Mouse (Mus musculus) gastrocnemius, adult 2 months (tissue): ENCODE results near the gene Zfy2. TPM values are rescaled to one million over a fixed set of nuclear protein-coding genes. Genes with fewer than 3 reads are reported as not detected.

Experiments used
- DNase-seq: peaks from one replicate; pipeline ENCODE4 v3.0.0; 2022
- H3K27ac ChIP-seq: fragments of 200-600 bp; 2 replicates; pipeline ENCODE4 v1.8.1; 2022; ENCODE audit warnings: mild to moderate bottlenecking
- H3K4me3 ChIP-seq: fragments of 200-600 bp; 2 replicates; pipeline ENCODE4 v1.8.1; 2022; ENCODE audit warnings: mild to moderate bottlenecking, moderate library complexity
- CTCF ChIP-seq: fragments of 200-600 bp; IDR thresholded peaks from 2 replicates; pipeline ENCODE4 v1.8.1; 2022; ENCODE audit warnings: antibody characterized with exemption, mild to moderate bottlenecking, moderate library complexity
- intact Hi-C: fragments of 180-260 bp; cut with DNase I; formaldehyde crosslinking; loops from one replicate; pipeline ENCODE4 v1.15.1; 2025
- long read RNA-seq, 2 experiments: library from polyadenylated mRNA; stranded (forward); transcript quantifications; one replicate each; pipeline ENCODE4 v2.0.0; 2021
- total RNA-seq, 2 experiments: library from RNA; stranded (reverse); gene quantifications; 2 replicates each; pipeline ENCODE4 v1.2.3; 2021

The Zfy2 gene
- not detected for total RNA-seq
- long read RNA-seq, experiment 1, result 0 reads
- long read RNA-seq, experiment 2, result 0 reads

GRCm38 (mm10) chrY:2170309-2170708 is at the start of gene Zfy2:
Gene Zfy2, minus strand, starts transcription at chrY:2170409.
- H3K4me3 ChIP-seq, result no peak within 1 kb of the TSS
- intact Hi-C loops, result no loop called here
- H3K27ac ChIP-seq, result no peak within 1 kb of the TSS
- TF ChIP-seq CTCF, result no peak
- no peak for DNase-seq
